Mouse (Mus musculus): Measurements from ENCODE around the gene Ttc30a1. TPM values are rescaled to one million over a fixed set of nuclear protein-coding genes. Genes with fewer than 3 reads are reported as not detected.
"Not testable (repeated sequence)": the region's sequence is repeated elsewhere in the genome, so short reads cannot be mapped to it uniquely, and the experiment has no call there.

The Ttc30a1 gene
- polyA plus RNA-seq, 1 experiment from 2014 or later: 12.0 TPM

DNA sequence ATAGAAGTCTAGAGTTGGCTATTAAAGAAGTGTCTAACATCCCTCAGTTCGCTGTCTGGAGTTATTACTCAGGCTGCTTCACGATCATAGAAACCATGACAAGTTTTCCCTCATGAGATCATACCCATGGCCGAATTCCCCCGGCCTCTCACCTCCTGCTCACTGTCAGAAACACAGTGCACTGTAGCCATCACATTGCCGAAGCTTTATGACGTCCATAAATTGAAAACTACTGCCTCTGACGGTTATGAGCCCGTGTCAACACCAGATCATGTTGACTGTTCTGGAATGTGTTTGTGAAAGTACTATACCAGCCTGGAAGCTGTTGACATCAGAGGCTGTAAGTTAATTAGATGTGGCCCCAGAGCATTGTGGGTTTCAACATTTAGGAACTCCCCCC lies 31.1 kb downstream of the Ttc30a1 start:
- Histone ChIP-seq H3K4me1 (0 out of 2 replicates have a peak, but pooled peaks cover 2% of the 10 kb centered on the region), H3K27me3 (ENCODE audit: low read depth, poor library complexity, severe bottlenecking) (no peaks in the 10 kb centered on the region), H3K9me3 (replicated peaks) (no peaks in the 10 kb centered on the region), H3K27ac (replicated peaks) (no peak overlapping the region), H3K36me3 (no peaks in the 10 kb centered on the region), H3K4me3 (no peak overlapping the region)
- WGBS: 93% methylated on average over 8 of the region's 8 CpGs
- no peak for DNase-seq (ENCODE audit: low spot score)

- Histone ChIP-seq H3K27me3 (ENCODE audit: low read depth, poor library complexity, severe bottlenecking) (no peaks in the 10 kb centered on the region), H3K4me1 (peaks cover 12% of the 10 kb centered on the region), H3K9me3 (replicated peaks) (no peaks in the 10 kb centered on the region), H3K36me3 (no peaks in the 10 kb centered on the region), H3K4me3 (peak within 1 kb of the TSS; percentile 66), H3K27ac (replicated peaks) (peak within 1 kb of the TSS; percentile 93)
- peak; percentile 83 for DNase-seq (ENCODE audit: low spot score)
- WGBS: 5% methylated on average over 35 of the region's 42 CpGs
Measured at GRCm38 (mm10) chr2:75938117-75939063, 43.4 kb downstream of the Ttc30a1 start, which contains the start of gene Ttc30b. TSS of gene Ttc30b (minus strand) at chr2:75938585.

DNA sequence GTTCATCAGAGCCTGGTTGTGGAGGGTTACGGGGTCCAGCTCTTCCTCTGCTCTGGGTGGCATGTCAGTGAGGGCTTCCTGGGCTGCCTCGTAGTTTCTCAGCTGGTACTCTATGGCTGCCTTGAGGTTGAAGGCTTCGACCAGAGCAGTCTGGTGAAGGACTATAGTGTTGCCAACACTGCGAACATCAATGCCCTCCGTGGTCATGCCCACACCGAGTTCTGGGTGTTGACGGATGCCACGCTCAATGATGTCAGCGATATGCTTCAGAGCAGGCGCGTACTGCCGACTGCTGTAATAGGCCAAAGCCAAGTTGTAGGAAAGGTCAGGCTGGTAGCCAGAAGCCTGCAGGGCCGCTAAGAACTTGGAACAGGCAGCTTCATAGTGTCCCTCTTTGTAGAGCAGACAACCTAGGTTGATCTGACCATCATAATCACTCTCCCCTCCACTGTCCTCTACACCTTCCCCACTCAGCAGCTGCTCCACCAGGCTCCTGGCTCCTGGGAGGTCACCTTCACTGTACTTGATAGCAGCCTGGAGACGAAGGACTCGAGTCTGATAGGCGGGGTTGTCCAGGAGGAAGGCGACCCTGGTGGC lies 44.1 kb downstream of the Ttc30a1 start:
- Histone ChIP-seq H3K4me1 (peaks cover 13% of the 10 kb centered on the region), H3K27ac (replicated peaks) (peak overlapping the region; percentile 93), H3K4me3 (peak overlapping the region; percentile 66)
- WGBS: 70% methylated on average over 16 of the region's 17 CpGs
- H3K36me3 ChIP-seq; H3K27me3 ChIP-seq (ENCODE audit: low read depth, poor library complexity, severe bottlenecking); DNase-seq (ENCODE audit: low spot score); H3K9me3 ChIP-seq (replicated peaks): not testable (repeated sequence)

GRCm38 (mm10) chr2:75936685-75937084 lies 45.1 kb downstream of the Ttc30a1 start:
- not testable (repeated sequence) for H3K36me3 ChIP-seq; H3K27me3 ChIP-seq (ENCODE audit: low read depth, poor library complexity, severe bottlenecking); DNase-seq (ENCODE audit: low spot score); H3K4me3 ChIP-seq; H3K27ac ChIP-seq (replicated peaks); H3K9me3 ChIP-seq (replicated peaks)
- peaks cover 13% of the 10 kb centered on the region for H3K4me1 ChIP-seq
- 93% methylated on average over 2 of the region's 2 CpGs for WGBS

DNA sequence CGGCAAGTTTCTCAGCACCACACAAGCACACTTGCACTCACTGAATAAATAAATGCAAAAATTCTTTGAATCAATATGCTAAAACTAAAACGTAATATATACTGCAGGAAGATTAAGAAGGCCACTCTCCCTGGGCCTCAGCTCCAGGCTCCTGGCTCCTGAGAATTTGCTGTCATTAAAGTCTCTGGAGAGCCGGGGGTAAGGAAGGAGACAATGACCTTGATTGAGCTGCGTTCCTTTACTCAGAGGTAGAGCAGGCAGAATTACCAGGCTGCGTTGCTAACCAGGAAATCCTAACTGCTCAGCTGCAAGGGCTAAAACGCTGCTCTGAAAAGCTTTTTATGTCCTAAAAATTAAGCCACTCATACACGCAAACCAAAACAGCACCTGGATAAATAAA lies 48.2 kb downstream of the Ttc30a1 start:
- no peaks in the 10 kb centered on the region for H3K9me3 ChIP-seq (replicated peaks)
- H3K36me3 ChIP-seq: peaks cover 11% of the 10 kb centered on the region
- no peak for DNase-seq (ENCODE audit: low spot score)
- H3K27ac ChIP-seq (replicated peaks): no peak overlapping the region
- peaks cover 7% of the 10 kb centered on the region for H3K4me1 ChIP-seq
- H3K4me3 ChIP-seq: no peak overlapping the region
- H3K27me3 ChIP-seq (ENCODE audit: low read depth, poor library complexity, severe bottlenecking): no peaks in the 10 kb centered on the region
- 61% methylated on average over 7 of the region's 7 CpGs for whole genome bisulfite sequencing

GRCm38 (mm10) chr2:75930941-75931340 lies 50.8 kb downstream of the Ttc30a1 start:
- no peak for DNase-seq (ENCODE audit: low spot score)
- no peaks in the 10 kb centered on the region for H3K27me3 ChIP-seq (ENCODE audit: low read depth, poor library complexity, severe bottlenecking)
- H3K4me1 ChIP-seq: peaks cover 4% of the 10 kb centered on the region; the same call in 1 of the 2 replicates
- WGBS: 96% methylated on average over 2 of the region's 2 CpGs
- no peak overlapping the region for H3K27ac ChIP-seq (replicated peaks)
- H3K36me3 ChIP-seq: peaks cover 19% of the 10 kb centered on the region
- no peaks in the 10 kb centered on the region for H3K9me3 ChIP-seq (replicated peaks)
- no peak overlapping the region for H3K4me3 ChIP-seq

GRCm38 (mm10) chr2:75929786-75930444 lies 51.9 kb downstream of the Ttc30a1 start:
- Histone ChIP-seq H3K27ac (replicated peaks) (no peak overlapping the region), H3K4me3 (no peak overlapping the region), H3K36me3 (peaks cover 23% of the 10 kb centered on the region), H3K27me3 (ENCODE audit: low read depth, poor library complexity, severe bottlenecking) (no peaks in the 10 kb centered on the region), H3K9me3 (replicated peaks) (no peaks in the 10 kb centered on the region), H3K4me1 (peaks cover 4% of the 10 kb centered on the region; the same call in 1 of the 2 replicates)
- WGBS: 94% methylated on average over 6 of the region's 6 CpGs
- DNase-seq (ENCODE audit: low spot score): no peak

GRCm38 (mm10) chr2:75929141-75929540 lies 52.6 kb downstream of the Ttc30a1 start:
- 89% methylated on average over 2 of the region's 2 CpGs for WGBS
- DNase-seq (ENCODE audit: low spot score): no peak
- H3K9me3 ChIP-seq (replicated peaks): no peaks in the 10 kb centered on the region
- H3K4me3 ChIP-seq: no peak overlapping the region
- H3K36me3 ChIP-seq: peaks cover 23% of the 10 kb centered on the region
- no peak overlapping the region for H3K27ac ChIP-seq (replicated peaks)
- peaks cover 4% of the 10 kb centered on the region; the same call in 1 of the 2 replicates for H3K4me1 ChIP-seq
- H3K27me3 ChIP-seq (ENCODE audit: low read depth, poor library complexity, severe bottlenecking): no peaks in the 10 kb centered on the region

Other genes starting within 250 kb of the Ttc30a1 start
- gene Agps, start 149.8 kb downstream of the Ttc30a1 start, polyA plus RNA-seq (2016; fragmentation: Nextera tagmentation; extraction: Ambion mirVana): 44.5 and 44.9 TPM in 2 replicates
- 7.2 and 7.9 TPM in 2 replicates for gene Ttc30b, start 43.4 kb downstream of the Ttc30a1 start, polyA plus RNA-seq (2016; fragmentation: Nextera tagmentation; extraction: Ambion mirVana)
- 0.39 and 0.58 TPM in 2 replicates for gene Ttc30a2, start 3.8 kb downstream of the Ttc30a1 start, polyA plus RNA-seq (2016; fragmentation: Nextera tagmentation; extraction: Ambion mirVana)

Measured in midbrain, embryonic 10.5 days (tissue).